Mouse (Mus musculus) lung, adult 2 months (tissue): Measurements from ENCODE around the gene Hipk2.

Source experiments
- CTCF ChIP-seq: fragments of 200-500 bp; IDR thresholded peaks from 2 replicates; pipeline ENCODE4 v1.5.1; 2011; ENCODE audit warnings: mild to moderate bottlenecking, low read length, control low read depth; ENCODE audit not compliant: insufficient read depth
- POLR2A ChIP-seq: fragments of 200-500 bp; IDR thresholded peaks from 2 replicates; pipeline ENCODE4 v1.6.1; 2011; ENCODE audit warnings: low read depth, mild to moderate bottlenecking, control low read depth, low read length, borderline replicate concordance; ENCODE audit errors: extremely low read depth

GRCm38 (mm10) chr6:38650263-38650937 is 225.6 kb downstream of the Hipk2 start:
- peak; percentile 95 for TF ChIP-seq CTCF
- no peak for TF ChIP-seq POLR2A
